Mouse (Mus musculus) retina, adult 2 months (tissue): ENCODE data around the gene Gm8300.
"Not testable (repeated sequence)": the region's sequence is repeated elsewhere in the genome, so short reads cannot be mapped to it uniquely, and the experiment has no call there.

ENCODE experiments used
- DNase-seq: peaks from one replicate; pipeline ENCODE4 v3.0.0-alpha.2; 2012; ENCODE audit warnings: low read depth, low spot score

Gm8300 gene

GRCm38 (mm10) chr12:87514016-87514415 lies at the start of gene Gm8300:
Gm8300 (plus strand) TSS chr12:87514316.
- DNase-seq, result not testable (repeated sequence)

- DNase-seq, result no peak
Measured at GRCm38 (mm10) chr12:87464678-87465297, 49.3 kb upstream of the Gm8300 start.

GRCm38 (mm10) chr12:87470263-87471136 lies 43.6 kb upstream of the Gm8300 start:
- no peak for DNase-seq

- no peak for DNase-seq
Measured at GRCm38 (mm10) chr12:87471421-87471963, 42.6 kb upstream of the Gm8300 start.

GRCm38 (mm10) chr12:87471964-87472786 lies 41.9 kb upstream of the Gm8300 start, which contains the start of gene Snw1:
Snw1 (minus strand) TSS chr12:87472274.
- peak; percentile 91 for DNase-seq

- no peak for DNase-seq
Measured at GRCm38 (mm10) chr12:87474756-87475155, 39.4 kb upstream of the Gm8300 start.

- DNase-seq, result not testable (repeated sequence)
Measured at GRCm38 (mm10) chr12:87482482-87482881, 31.6 kb upstream of the Gm8300 start.

- not testable (repeated sequence) for DNase-seq
Measured at GRCm38 (mm10) chr12:87488683-87489082, 25.4 kb upstream of the Gm8300 start.

GRCm38 (mm10) chr12:87494421-87494820 lies 19.7 kb upstream of the Gm8300 start, which contains the start of gene Gm5788:
Gm5788 (plus strand) TSS chr12:87494721.
- DNase-seq, result not testable (repeated sequence)

- not testable (repeated sequence) for DNase-seq
Measured at GRCm38 (mm10) chr12:87519616-87520015, 5.5 kb downstream of the Gm8300 start.

- no peak for DNase-seq
Measured at GRCm38 (mm10) chr12:87543927-87544326, 29.8 kb downstream of the Gm8300 start.

- DNase-seq, result not testable (repeated sequence)
Measured at GRCm38 (mm10) chr12:87550628-87551027, 36.5 kb downstream of the Gm8300 start.
